Mouse (Mus musculus): ENCODE results near the gene BC049715. TPM values are rescaled to one million over a fixed set of nuclear protein-coding genes. Genes with fewer than 3 reads are reported as not detected.
"Not testable (repeated sequence)": the region's sequence is repeated elsewhere in the genome, so short reads cannot be mapped to it uniquely, and the experiment has no call there.

Gene BC049715
- total and polyA plus RNA-seq, 2 experiments from 2014 or later, result 1.2 to 4.2 TPM

DNA sequence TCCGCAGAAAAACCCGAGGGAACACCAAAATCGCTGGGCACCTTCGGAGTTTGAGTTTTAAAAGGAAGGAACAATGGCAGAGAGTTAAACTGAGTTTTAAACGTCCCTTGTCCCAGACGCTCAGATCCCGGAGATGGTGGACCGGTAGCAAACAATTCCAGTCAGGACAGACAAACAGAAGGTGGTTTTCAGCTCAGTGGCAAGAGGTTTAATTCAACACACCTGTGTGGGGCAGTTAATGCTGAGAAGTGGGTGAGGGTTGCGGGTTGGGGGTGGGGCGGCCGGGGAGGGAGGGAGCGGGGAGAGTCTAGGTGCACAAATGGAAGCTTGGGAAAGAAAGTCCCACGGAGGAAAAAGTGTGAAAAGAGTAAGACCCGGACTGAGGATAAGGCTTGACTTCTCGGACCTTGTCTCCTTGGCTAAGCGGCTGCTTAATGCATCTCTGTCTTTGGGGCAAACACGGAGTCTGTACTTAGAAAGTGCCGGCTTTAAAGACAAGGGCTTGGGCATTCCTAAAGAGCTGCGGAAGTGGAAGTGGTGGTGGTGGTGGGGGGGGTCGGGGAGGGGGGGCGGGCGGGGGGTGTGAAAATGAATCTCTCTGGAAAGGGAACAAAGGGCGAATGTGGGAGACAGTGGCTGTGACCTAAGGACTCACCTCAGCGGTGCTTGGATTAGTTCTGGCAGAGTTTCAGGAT lies 33.4 kb upstream of the BC049715 start:
- 1% methylated on average over 21 of the region's 24 CpGs for WGBS
- no peak overlapping the region for H3K9ac ChIP-seq (replicated peaks; ENCODE audit: low read length)

DNA sequence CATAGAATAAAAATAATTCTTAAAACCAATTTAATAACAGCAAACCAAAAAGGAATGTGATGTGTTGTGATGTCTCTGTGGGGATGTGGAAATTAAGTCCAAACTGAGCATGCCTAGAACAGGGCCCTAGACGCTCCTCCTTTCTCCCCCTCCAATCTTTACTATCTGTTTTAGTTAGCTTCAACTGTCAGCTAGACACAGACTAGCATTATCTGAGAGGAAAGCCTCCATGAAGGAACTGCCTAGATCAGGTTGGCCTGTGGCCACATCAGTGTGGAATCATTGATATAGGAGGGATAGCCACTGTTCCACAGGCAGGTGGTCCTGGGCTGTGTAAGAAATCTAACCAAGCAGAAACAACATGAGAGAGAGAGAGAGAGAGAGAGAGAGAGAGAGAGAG lies 32.3 kb upstream of the BC049715 start:
- H3K4me2 ChIP-seq (ENCODE audit: low read depth, low read length), result no peak overlapping the region
- no peak for TF ChIP-seq CTCF (IDR thresholded peaks at IDR 0.05; ENCODE audit: low read depth)
- no peak for ATAC-seq
- no peaks in the 10 kb centered on the region for H3K9me3 ChIP-seq (ENCODE audit: low read length)
- no peaks in the 10 kb centered on the region for H3K36me3 ChIP-seq (ENCODE audit: insufficient read depth, low read length)
- no peak for DNase-seq (ENCODE audit: low spot score)
- 53% methylated on average over 1 of the region's 1 CpGs for WGBS
- peaks cover 6% of the 10 kb centered on the region for H3K4me1 ChIP-seq (ENCODE audit: insufficient read depth, low read length)
- H3K9ac ChIP-seq (replicated peaks; ENCODE audit: low read length), result no peak overlapping the region
- no peaks in the 10 kb centered on the region for H3K27me3 ChIP-seq (ENCODE audit: insufficient read depth, low read length)
- no peak overlapping the region for H3K27ac ChIP-seq
- H3K4me3 ChIP-seq (ENCODE audit: low read length), result no peak overlapping the region

More for the DNA sequence above, 33.4 kb upstream of the BC049715 start:
- Histone ChIP-seq H3K4me1 (ENCODE audit: insufficient read depth, low read length) (peaks cover 6% of the 10 kb centered on the region), H3K9me3 (ENCODE audit: low read length) (no peaks in the 10 kb centered on the region), H3K27ac (no peak overlapping the region), H3K36me3 (ENCODE audit: insufficient read depth, low read length) (no peaks in the 10 kb centered on the region), H3K4me3 (ENCODE audit: low read length) (peak overlapping the region; percentile 29), H3K27me3 (ENCODE audit: insufficient read depth, low read length) (no peaks in the 10 kb centered on the region), H3K4me2 (ENCODE audit: low read depth, low read length) (peak overlapping the region; percentile 62)
- TF ChIP-seq CTCF (IDR thresholded peaks at IDR 0.05; ENCODE audit: low read depth), result no peak
- DNase-seq (ENCODE audit: low spot score) (peak; percentile 8), ATAC-seq (no peak)

DNA sequence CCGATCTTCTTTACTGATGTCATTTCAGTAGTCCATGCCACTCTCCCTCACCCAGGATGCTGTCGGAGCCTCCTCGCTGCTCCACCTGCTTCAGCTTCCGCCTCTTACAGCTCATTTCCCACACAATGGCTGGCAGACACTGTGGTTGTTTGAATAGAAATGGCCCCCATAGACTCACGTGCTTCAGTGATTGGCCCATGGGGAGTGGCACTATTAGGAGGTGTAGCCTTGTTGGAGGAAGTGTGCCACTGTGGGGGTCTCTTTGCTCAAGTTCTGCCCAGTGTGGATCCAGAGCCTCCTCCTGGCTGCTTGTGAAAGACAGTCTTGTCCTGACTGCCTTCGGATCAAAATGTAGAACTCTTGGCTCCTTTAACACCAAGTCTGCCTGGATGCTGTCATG lies 31.6 kb upstream of the BC049715 start:
- 53% methylated on average over 6 of the region's 6 CpGs for whole genome bisulfite sequencing
- Histone ChIP-seq H3K27ac (no peak overlapping the region), H3K4me1 (ENCODE audit: insufficient read depth, low read length) (peaks cover 6% of the 10 kb centered on the region), H3K4me2 (ENCODE audit: low read depth, low read length) (no peak overlapping the region), H3K4me3 (ENCODE audit: low read length) (no peak overlapping the region), H3K36me3 (ENCODE audit: insufficient read depth, low read length) (no peaks in the 10 kb centered on the region), H3K27me3 (ENCODE audit: insufficient read depth, low read length) (no peaks in the 10 kb centered on the region), H3K9me3 (ENCODE audit: low read length) (no peaks in the 10 kb centered on the region), H3K9ac (replicated peaks; ENCODE audit: low read length) (no peak overlapping the region)
- ATAC-seq (no peak; the same call in 1 of the 2 replicates), DNase-seq (ENCODE audit: low spot score) (no peak)
- TF ChIP-seq CTCF (IDR thresholded peaks at IDR 0.05; ENCODE audit: low read depth), result no peak

DNA sequence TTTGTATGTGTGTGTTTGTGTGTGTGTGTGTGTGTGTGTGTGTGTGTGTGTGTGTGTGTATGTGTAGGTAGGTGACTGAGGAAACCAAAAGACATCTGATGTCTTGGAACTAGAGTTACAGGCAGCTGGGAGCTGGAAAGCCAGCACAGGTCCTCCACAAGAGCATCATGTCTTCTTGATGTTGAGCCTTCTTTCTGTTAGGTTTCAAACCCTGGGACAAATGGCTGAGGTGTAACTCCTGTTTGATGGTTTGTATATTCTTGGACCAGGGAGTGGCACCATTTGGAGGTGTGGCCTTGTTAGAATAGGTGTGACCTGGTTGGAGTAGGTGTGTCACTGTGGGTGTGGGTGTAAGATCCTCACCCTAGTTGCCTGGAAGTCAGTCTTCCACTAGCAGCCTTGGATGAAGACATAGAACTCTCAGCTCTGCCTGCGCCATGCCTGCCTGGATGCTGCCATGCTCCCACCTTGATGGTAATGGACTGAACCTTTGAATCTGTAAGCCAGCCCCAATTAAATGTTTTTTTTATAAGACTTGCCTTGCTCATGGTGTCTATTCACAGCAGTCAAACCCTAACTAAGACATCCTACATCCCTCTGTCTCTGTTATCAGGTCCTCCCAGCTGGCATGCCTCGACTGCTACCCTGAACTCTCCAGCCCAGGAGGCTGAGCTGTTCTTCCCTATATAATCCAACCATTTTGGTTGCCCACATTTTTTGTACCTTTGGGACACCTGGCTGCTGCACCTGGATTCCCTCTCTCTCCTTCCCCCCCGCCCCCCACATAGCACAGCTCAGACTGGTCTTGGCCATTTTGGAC lies 29.3 kb upstream of the BC049715 start:
- H3K4me3 ChIP-seq (ENCODE audit: low read length); H3K9ac ChIP-seq (replicated peaks; ENCODE audit: low read length); H3K4me2 ChIP-seq (ENCODE audit: low read depth, low read length); H3K27me3 ChIP-seq (ENCODE audit: insufficient read depth, low read length); DNase-seq (ENCODE audit: low spot score); H3K36me3 ChIP-seq (ENCODE audit: insufficient read depth, low read length); ATAC-seq; H3K27ac ChIP-seq; H3K9me3 ChIP-seq (ENCODE audit: low read length); H3K4me1 ChIP-seq (ENCODE audit: insufficient read depth, low read length): not testable (repeated sequence)
- WGBS, result 91% methylated on average over 3 of the region's 3 CpGs

DNA sequence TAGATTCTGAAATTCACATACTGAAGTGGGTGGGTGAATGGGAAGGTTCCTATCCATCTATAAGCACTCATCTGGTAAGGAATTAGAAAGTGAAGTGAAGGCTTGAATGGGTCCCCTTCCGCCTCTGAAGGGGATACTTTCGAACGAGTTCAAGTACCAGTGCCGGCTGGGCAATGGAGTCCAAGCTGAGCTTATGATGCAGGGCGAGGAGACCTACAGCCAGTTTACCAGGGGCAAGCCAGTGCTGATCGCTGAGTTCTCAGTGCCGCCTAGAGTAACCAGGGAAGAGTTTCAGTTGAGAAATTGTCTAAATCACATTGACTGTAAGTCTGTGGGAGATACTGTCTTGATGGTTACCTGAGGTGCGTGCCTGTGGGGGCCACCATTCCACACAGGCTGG lies 26.7 kb upstream of the BC049715 start:
- TF ChIP-seq CTCF (IDR thresholded peaks at IDR 0.05; ENCODE audit: low read depth), result no peak
- no peak overlapping the region for H3K27ac ChIP-seq
- DNase-seq (ENCODE audit: low spot score), result no peak
- no peaks in the 10 kb centered on the region for H3K36me3 ChIP-seq (ENCODE audit: insufficient read depth, low read length)
- no peak overlapping the region for H3K9ac ChIP-seq (replicated peaks; ENCODE audit: low read length)
- no peaks in the 10 kb centered on the region for H3K4me1 ChIP-seq (ENCODE audit: insufficient read depth, low read length)
- H3K4me2 ChIP-seq (ENCODE audit: low read depth, low read length), result no peak overlapping the region
- H3K4me3 ChIP-seq (ENCODE audit: low read length), result no peak overlapping the region
- H3K9me3 ChIP-seq (ENCODE audit: low read length), result no peaks in the 10 kb centered on the region
- WGBS, result 91% methylated on average over 8 of the region's 8 CpGs
- H3K27me3 ChIP-seq (ENCODE audit: insufficient read depth, low read length), result no peaks in the 10 kb centered on the region
- ATAC-seq, result no peak

DNA sequence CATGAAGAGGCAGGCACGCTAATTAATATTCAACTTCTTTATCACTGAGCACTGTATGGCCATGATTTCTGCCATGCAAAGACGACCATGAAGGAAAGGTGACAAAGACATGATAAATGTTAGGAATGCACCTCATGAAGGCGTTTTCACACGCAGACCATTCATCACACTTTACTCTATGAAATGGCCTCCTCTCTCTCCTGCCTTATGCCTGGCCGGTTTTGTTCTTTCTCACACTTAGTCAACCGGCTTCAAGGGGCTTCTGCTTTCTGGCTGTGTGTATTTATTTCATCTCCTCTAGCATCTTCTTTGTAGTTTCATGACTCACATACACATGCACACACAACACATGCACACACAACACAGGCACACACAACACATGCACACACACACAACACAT lies 26.2 kb upstream of the BC049715 start:
- Histone ChIP-seq H3K36me3 (ENCODE audit: insufficient read depth, low read length) (no peaks in the 10 kb centered on the region), H3K27ac (no peak overlapping the region), H3K4me2 (ENCODE audit: low read depth, low read length) (no peak overlapping the region), H3K9me3 (ENCODE audit: low read length) (no peaks in the 10 kb centered on the region), H3K9ac (replicated peaks; ENCODE audit: low read length) (no peak overlapping the region), H3K4me3 (ENCODE audit: low read length) (no peak overlapping the region), H3K4me1 (ENCODE audit: insufficient read depth, low read length) (no peaks in the 10 kb centered on the region), H3K27me3 (ENCODE audit: insufficient read depth, low read length) (no peaks in the 10 kb centered on the region)
- WGBS, result 83% methylated on average over 6 of the region's 6 CpGs
- DNase-seq (ENCODE audit: low spot score) (no peak), ATAC-seq (no peak)
- TF ChIP-seq CTCF (IDR thresholded peaks at IDR 0.05; ENCODE audit: low read depth), result no peak
